Mouse (Mus musculus): ENCODE measurements around the gene Olfr148.

Gene Olfr148

GRCm38 (mm10) chr9:39610355-39610754 is at the start of gene Olfr148:
Gene Olfr148, plus strand, starts transcription at chr9:39610655.
- no peak for DNase-seq

DNA sequence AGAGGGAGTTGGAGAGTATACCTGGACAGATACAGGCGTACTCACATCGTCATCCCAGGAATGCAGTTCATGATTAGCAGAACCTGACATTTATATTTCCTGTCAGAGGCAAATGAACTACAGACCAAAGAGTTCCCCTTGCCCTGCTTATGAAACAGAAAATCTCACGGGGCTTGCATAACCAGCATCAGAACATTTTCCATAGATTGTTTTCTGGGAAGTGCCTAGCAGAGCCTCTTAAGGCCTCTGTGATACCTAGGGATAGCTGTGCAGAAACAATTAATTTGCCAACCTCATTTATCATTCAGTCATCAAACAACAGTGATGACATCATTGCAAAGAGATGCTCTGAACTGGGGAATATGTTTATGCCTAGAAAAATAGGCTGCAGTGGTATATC is 35.0 kb upstream of the Olfr148 start, which contains the start of gene Olfr959:
TSS of gene Olfr959 (minus strand) at position 101 of the 400 bp plus-strand sequence.
- no peak for DNase-seq

GRCm38 (mm10) chr9:39577050-39577449 is 33.4 kb upstream of the Olfr148 start:
- no peak for DNase-seq

- DNase-seq: peak; percentile 64
Measured at GRCm38 (mm10) chr9:39602536-39603332, 7.7 kb upstream of the Olfr148 start.

DNA sequence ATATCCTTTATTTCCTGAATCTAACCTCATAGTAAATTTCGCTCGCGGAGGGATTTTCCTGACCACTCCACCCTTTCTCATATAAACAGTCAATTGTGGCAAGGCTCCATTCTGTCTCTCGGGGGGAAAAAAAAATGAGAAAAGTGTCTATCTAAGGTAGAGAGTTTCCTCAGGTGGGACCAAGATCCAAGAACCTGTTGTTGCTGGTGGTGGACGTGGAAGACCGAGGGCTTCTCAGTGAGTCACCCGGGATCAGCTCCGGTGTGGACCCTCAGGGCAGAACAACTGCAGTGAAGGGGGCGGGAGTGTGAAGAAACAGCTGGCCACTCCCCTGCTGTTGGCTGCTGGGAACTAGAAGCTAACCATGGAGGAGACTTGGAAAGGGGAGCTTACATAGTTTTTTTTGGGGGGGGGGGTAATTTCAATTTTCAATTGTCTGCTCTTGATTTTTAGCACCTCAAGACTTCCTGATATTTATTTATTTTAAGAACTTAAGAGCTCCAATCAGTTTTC is 7.1 kb upstream of the Olfr148 start:
- DNase-seq: peak; percentile 72

- DNase-seq: peak; percentile 76
Measured at GRCm38 (mm10) chr9:39603999-39604453, 6.4 kb upstream of the Olfr148 start, which contains the start of gene AW551984. Gene AW551984, minus strand, starts transcription at chr9:39604403.

DNA sequence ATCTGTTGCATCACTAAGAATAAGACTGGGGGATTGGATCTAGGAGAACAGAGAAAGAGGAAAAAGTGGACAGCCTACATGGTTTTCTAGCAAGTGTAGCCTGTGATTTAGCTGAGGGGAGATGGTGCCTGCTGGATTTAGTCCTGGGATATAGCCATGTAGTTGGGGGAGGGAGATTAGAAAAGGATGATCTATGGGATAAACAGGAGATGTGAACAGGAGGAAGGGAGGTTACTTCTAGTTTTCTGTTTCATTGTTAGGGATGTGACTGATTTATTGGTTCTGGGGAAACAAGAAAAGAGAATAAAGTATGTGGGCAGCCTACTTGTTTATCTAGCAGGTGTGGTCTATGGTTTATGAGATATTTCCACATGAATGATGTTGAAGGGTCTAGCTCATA is 2.0 kb upstream of the Olfr148 start:
- no peak for DNase-seq

GRCm38 (mm10) chr9:39611953-39612352 is 1.5 kb downstream of the Olfr148 start:
- peak; percentile 58 for DNase-seq

DNA sequence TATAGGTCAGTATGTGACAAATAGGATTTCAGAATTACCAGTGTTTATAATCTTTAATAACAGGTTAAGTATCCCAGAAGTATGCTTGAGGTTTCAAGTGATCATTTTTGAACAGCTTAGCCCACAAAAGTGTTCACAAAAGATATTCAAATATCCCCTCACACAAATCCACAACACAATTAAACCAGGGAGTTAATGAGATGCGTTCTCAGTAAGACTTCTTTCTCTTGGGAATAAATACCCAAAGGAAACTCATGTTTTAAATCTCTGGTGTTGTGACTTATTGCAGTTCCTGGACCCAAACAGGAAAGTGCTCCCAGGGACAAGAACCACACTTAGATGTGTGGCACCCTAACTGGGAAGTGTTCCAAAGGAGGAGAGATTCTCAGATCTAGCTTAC is 10.6 kb downstream of the Olfr148 start, which contains the start of gene Olfr960:
TSS of gene Olfr960 (plus strand) at position 301 of the 400 bp plus-strand sequence.
- no peak for DNase-seq

DNA sequence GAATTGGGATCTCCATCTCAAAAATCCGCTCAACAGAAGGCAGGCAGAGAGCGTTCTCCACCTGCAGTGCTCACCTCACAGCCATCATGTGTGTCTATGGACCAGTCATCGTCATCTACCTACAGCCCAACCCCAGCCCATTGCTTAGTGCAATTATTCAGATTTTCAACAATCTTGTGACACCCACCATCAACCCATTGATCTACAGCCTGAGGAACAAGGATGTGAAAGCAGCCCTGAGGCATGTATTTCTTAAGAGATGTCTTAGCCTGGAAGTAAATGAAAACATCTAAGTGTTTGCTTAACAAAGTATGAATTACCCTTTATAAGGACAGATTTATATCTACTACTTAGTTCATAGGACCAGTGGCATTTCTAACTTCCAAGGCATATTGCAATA is 13.3 kb downstream of the Olfr148 start:
- no peak for DNase-seq

- DNase-seq: no peak
Measured at GRCm38 (mm10) chr9:39624711-39625110, 14.3 kb downstream of the Olfr148 start.

DNA sequence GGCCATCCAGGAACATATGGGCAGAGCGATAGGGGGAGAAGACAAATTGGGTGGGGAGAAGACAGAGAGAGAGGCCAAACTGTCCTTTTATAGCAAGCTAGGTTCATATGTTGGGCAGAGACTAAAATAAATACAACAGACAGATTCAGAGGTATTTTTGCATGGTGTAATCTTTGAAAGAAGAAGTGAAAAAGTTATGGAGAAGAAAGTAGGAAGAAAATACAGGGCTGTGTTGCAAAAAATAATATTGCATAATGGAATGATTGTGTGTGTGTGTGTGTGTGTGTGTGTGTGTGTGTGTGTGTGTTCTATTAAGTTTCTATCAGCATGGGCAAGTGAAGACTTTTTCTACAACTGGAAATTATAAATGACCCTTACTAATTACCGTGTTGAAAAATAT is 18.6 kb downstream of the Olfr148 start:
- no peak for DNase-seq

DNA sequence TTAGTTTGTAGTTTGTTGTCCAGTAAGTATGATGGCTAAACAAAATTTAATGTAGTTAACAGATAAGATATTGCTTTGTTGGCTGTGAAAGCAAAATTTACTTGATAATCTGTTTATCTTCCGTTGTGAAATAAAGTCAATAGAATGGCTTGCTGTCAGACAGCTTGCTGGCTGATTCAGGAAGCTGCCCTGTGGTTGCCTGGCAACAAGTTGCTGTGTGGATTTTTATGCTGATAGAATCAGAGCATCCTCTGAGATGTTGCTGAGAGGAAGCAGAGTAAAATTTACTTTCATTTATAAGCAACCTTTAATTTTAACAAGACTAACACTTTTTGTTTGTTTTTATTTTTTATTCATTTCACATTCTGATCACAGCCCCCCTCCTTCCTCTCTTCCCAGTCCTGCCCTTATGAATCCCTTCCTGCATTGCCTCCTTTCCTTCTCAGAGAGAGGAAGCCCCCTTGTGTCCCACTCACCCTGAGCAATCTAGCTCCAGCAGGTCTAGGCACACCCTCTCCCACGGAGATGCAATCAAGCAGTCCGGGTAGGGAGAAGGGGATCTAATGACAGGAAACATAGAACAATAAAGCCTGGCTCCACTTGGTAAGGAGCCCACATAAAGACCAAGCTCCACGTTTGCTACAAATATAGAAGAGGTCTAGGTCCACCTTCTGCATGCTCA is 23.6 kb downstream of the Olfr148 start:
- DNase-seq: peak; percentile 4

- DNase-seq: no peak
Measured at GRCm38 (mm10) chr9:39644785-39645184, 34.3 kb downstream of the Olfr148 start, which contains the start of gene Olfr961. Gene Olfr961, plus strand, starts transcription at chr9:39645085.

DNA sequence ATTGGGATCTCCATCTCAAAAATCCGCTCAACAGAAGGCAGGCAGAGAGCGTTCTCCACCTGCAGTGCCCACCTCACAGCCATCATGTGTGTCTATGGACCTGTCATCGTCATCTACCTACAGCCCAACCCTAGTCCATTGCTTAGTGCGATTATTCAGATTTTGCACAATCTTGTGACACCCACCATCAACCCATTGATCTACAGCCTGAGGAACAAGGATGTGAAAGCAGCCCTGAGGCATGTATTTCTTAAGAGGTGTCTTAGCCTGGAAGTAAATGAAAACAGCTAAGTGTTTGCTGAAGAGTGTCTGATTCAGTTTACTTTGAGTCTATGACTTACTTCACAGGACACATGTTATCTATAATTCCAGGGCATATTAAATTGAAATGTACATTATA is 36.9 kb downstream of the Olfr148 start:
- DNase-seq: no peak

DNA sequence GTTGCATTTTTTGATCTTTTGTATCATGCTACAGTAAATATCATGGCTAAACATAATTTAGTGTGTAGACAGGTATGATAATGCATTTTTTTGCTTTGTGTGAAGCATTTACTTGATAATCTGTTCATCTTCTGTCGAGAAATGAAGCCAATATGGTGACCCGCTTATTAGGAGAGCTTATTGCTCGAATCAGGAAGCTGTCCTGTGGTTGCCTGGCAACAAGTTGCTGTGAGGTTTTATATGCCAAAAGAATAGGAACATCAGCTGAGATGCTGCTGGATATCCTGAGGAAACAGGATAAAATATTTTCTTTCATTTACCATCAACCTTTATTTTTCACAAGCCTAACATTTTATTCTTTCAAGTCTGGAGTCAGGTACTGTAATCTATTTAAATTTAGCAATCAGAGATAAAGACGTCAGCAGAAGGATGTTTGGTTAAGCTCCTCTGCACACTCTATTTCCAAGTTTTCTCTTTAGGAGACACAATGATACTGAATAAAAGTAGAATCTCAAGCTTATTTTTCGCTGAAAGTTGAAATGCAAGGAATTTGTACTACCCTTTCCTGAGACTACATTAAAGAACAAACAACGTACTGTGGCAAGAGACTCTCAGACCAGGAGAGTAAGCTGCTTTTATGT is 44.4 kb downstream of the Olfr148 start:
- no peak for DNase-seq

Measured in embryo, embryonic 11 days (tissue).